ENCODE assay signal across 8 mouse cellular contexts in genomic region chr8:83914860-83915259, GRCm38 (mm10). TPM values are rescaled to one million over a fixed set of nuclear protein-coding genes. Genes with fewer than 3 reads are reported as not detected.
A peak's percentile ranks its signal among the peaks of the same experiment; 100 is the strongest.
DNase-seq lines count a peak whose midpoint lies in the region; ATAC-seq and TF ChIP-seq lines count a peak whose summit lies in the region.

No protein-coding gene starts in this region.

- WGBS in cerebellum, adult 2 months = 17% methylated on average over 5 of the region's 5 CpGs
- WGBS in intestine, embryonic 15.5 days = 47% methylated on average over 5 of the region's 5 CpGs
- WGBS in intestine, embryonic 16.5 days = 44% methylated on average over 5 of the region's 5 CpGs
- WGBS in midbrain, postnatal 0 days = 57% methylated on average over 5 of the region's 5 CpGs
- WGBS in midbrain, embryonic 11.5 days = 68% methylated on average over 5 of the region's 5 CpGs

- no peaks in the 10 kb centered on the region for H3K27me3 ChIP-seq in cerebellum, adult 2 months (ENCODE audit: control insufficient read depth, insufficient read depth, low read length)
- H3K27me3 ChIP-seq in intestine, embryonic 15.5 days (replicated peaks) = no peaks in the 10 kb centered on the region
- no peaks in the 10 kb centered on the region for H3K27me3 ChIP-seq in intestine, embryonic 16.5 days (replicated peaks; ENCODE audit: control insufficient read depth, insufficient read depth, low read length)
- H3K27me3 ChIP-seq in midbrain, postnatal 0 days (ENCODE audit: insufficient read depth, low read length) = no peaks in the 10 kb centered on the region
- H3K27me3 ChIP-seq in midbrain, embryonic 11.5 days (ENCODE audit: control insufficient read depth, insufficient read depth, low read length) = no peaks in the 10 kb centered on the region

- peak; percentile 13; the same call in 1 of the 2 replicates for ATAC-seq in intestine, embryonic 15.5 days
- ATAC-seq in intestine, embryonic 16.5 days = no peak
- ATAC-seq in midbrain, postnatal 0 days (ENCODE audit: low FRiP score) = 0 out of 2 replicates have a peak, but pooled peaks have one; percentile 2
- ATAC-seq in midbrain, embryonic 11.5 days (ENCODE audit: low FRiP score) = no peak

- TF ChIP-seq CTCF in cerebellum, adult 2 months (IDR thresholded peaks at IDR 0.05; ENCODE audit: borderline replicate concordance, insufficient read depth, low read depth, low read length) = no peak
- TF ChIP-seq CTCF in midbrain, postnatal 0 days (IDR thresholded peaks at IDR 0.05) = no peak

- peak overlapping the region; percentile 97 for H3K27ac ChIP-seq in cerebellum, adult 2 months (ENCODE audit: insufficient read depth, low read length)
- H3K27ac ChIP-seq in intestine, embryonic 15.5 days = no peak overlapping the region
- H3K27ac ChIP-seq in intestine, embryonic 16.5 days (ENCODE audit: low read length) = no peak overlapping the region
- no peak overlapping the region for H3K27ac ChIP-seq in midbrain, postnatal 0 days (ENCODE audit: low read depth, low read length)
- H3K27ac ChIP-seq in midbrain, embryonic 11.5 days (ENCODE audit: low read depth, low read length) = no peak overlapping the region

- H3K4me3 ChIP-seq in cerebellum, adult 2 months (replicated peaks; ENCODE audit: insufficient read depth, low read depth, low read length) = peak overlapping the region; percentile 15
- H3K4me3 ChIP-seq in intestine, embryonic 15.5 days (replicated peaks) = no peak overlapping the region
- no peak overlapping the region for H3K4me3 ChIP-seq in intestine, embryonic 16.5 days (ENCODE audit: low read length)
- H3K4me3 ChIP-seq in midbrain, postnatal 0 days (ENCODE audit: low read depth, low read length) = no peak overlapping the region
- H3K4me3 ChIP-seq in midbrain, embryonic 11.5 days (ENCODE audit: low read depth, low read length) = no peak overlapping the region

- no peak overlapping the region for H3K4me2 ChIP-seq in intestine, embryonic 15.5 days (replicated peaks)
- no peak overlapping the region for H3K4me2 ChIP-seq in intestine, embryonic 16.5 days (ENCODE audit: low read depth, low read length)
- no peak overlapping the region for H3K4me2 ChIP-seq in midbrain, postnatal 0 days (ENCODE audit: low read depth, low read length, poor library complexity, severe bottlenecking)
- H3K4me2 ChIP-seq in midbrain, embryonic 11.5 days = no peak overlapping the region

- peaks cover 65% of the 10 kb centered on the region for H3K4me1 ChIP-seq in cerebellum, adult 2 months (ENCODE audit: control insufficient read depth, insufficient read depth, low read length)
- peaks cover 8% of the 10 kb centered on the region for H3K4me1 ChIP-seq in intestine, embryonic 15.5 days (replicated peaks)
- H3K4me1 ChIP-seq in intestine, embryonic 16.5 days (ENCODE audit: control insufficient read depth, insufficient read depth, low read length) = peaks cover 9% of the 10 kb centered on the region
- H3K4me1 ChIP-seq in midbrain, postnatal 0 days (ENCODE audit: insufficient read depth, low read length) = no peaks in the 10 kb centered on the region
- H3K4me1 ChIP-seq in midbrain, embryonic 11.5 days (ENCODE audit: control insufficient read depth, insufficient read depth, low read length) = no peaks in the 10 kb centered on the region

- DNase-seq in cerebellum, adult 2 months = peak; percentile 46 to 54
- DNase-seq in cerebellum, postnatal 4 days (ENCODE audit: low spot score in 2 of 2) = no peak
- no peak for DNase-seq in midbrain, postnatal 0 days (ENCODE audit: low spot score)
- DNase-seq in midbrain, embryonic 11.5 days (ENCODE audit: low spot score, missing footprints) = no peak
- DNase-seq in lung, postnatal 4 days = peak; percentile 38 to 50
- DNase-seq in testis, postnatal 14 days (ENCODE audit: low spot score) = no peak

- no peak overlapping the region for H3K9ac ChIP-seq in intestine, embryonic 15.5 days
- H3K9ac ChIP-seq in intestine, embryonic 16.5 days (ENCODE audit: low read depth, low read length) = no peak overlapping the region
- no peak overlapping the region for H3K9ac ChIP-seq in midbrain, postnatal 0 days (replicated peaks; ENCODE audit: low read length, poor library complexity, severe bottlenecking)
- no peak overlapping the region for H3K9ac ChIP-seq in midbrain, embryonic 11.5 days (ENCODE audit: low read length)

- no peak for TF ChIP-seq POLR2A in cerebellum, adult 2 months (IDR thresholded peaks at IDR 0.05; ENCODE audit: borderline replicate concordance, insufficient read depth, low read length)

- no peaks in the 10 kb centered on the region for H3K9me3 ChIP-seq in intestine, embryonic 15.5 days
- no peaks in the 10 kb centered on the region for H3K9me3 ChIP-seq in intestine, embryonic 16.5 days (ENCODE audit: control insufficient read depth, low read length)
- H3K9me3 ChIP-seq in midbrain, postnatal 0 days (ENCODE audit: low read length) = no peaks in the 10 kb centered on the region
- H3K9me3 ChIP-seq in midbrain, embryonic 11.5 days (ENCODE audit: control insufficient read depth, low read length) = no peaks in the 10 kb centered on the region

- H3K36me3 ChIP-seq in intestine, embryonic 15.5 days = no peaks in the 10 kb centered on the region
- 0 out of 2 replicates have a peak, but pooled peaks cover 2% of the 10 kb centered on the region for H3K36me3 ChIP-seq in intestine, embryonic 16.5 days (ENCODE audit: control insufficient read depth, insufficient read depth, low read length)
- H3K36me3 ChIP-seq in midbrain, postnatal 0 days (ENCODE audit: insufficient read depth, low read length) = peaks cover 13% of the 10 kb centered on the region
- no peaks in the 10 kb centered on the region for H3K36me3 ChIP-seq in midbrain, embryonic 11.5 days (ENCODE audit: control insufficient read depth, insufficient read depth, low read length)

RNA-seq across cellular contexts. Expression of gene Adgrl1, which starts 15.0 kb away (rescaled TPM):
- 164 and 184 TPM in 2 replicates for polyA plus RNA-seq in cerebellum, adult 2 months (2012; rRNA removed)
- polyA plus RNA-seq in intestine, embryonic 15.5 days (2015; fragmentation: Nextera tagmentation; extraction: Ambion mirVana) = 11.0 and 13.4 TPM in 2 replicates
- polyA plus RNA-seq in intestine, embryonic 16.5 days (2015; fragmentation: Nextera tagmentation; extraction: Ambion mirVana) = 7.9 and 8.1 TPM in 2 replicates
- 394 and 593 TPM in 2 replicates for total RNA-seq in midbrain, postnatal 0 days (2014; rRNA removed)
- polyA plus RNA-seq in midbrain, postnatal 0 days (2015; fragmentation: Nextera tagmentation; extraction: Ambion mirVana) = 55.5 and 55.9 TPM in 2 replicates
- 13.7 and 16.4 TPM in 2 replicates for polyA plus RNA-seq in midbrain, embryonic 11.5 days (2014; fragmentation: Nextera tagmentation; extraction: Ambion mirVana)

RNA-seq across cellular contexts. Expression of gene Gm10644, which starts 40.1 kb away (rescaled TPM):
- 0.56 and 0.74 TPM in 2 replicates for polyA plus RNA-seq in cerebellum, adult 2 months (2012; rRNA removed)
- polyA plus RNA-seq in intestine, embryonic 15.5 days (2015; fragmentation: Nextera tagmentation; extraction: Ambion mirVana) = 0.44 and 0.47 TPM in 2 replicates
- polyA plus RNA-seq in intestine, embryonic 16.5 days (2015; fragmentation: Nextera tagmentation; extraction: Ambion mirVana) = 0.39 TPM in 2 replicates
- total RNA-seq in midbrain, postnatal 0 days (2014; rRNA removed) = 0.47 and 0.60 TPM in 2 replicates
- polyA plus RNA-seq in midbrain, postnatal 0 days (2015; fragmentation: Nextera tagmentation; extraction: Ambion mirVana) = 0.36 and 0.39 TPM in 2 replicates
- 0.61 and 0.81 TPM in 2 replicates for polyA plus RNA-seq in midbrain, embryonic 11.5 days (2014; fragmentation: Nextera tagmentation; extraction: Ambion mirVana)

RNA-seq across cellular contexts. Expression of gene Asf1b, which starts 40.4 kb away (rescaled TPM):
- 2.0 and 2.5 TPM in 2 replicates for polyA plus RNA-seq in cerebellum, adult 2 months (2012; rRNA removed)
- 57.8 and 60.9 TPM in 2 replicates for polyA plus RNA-seq in intestine, embryonic 15.5 days (2015; fragmentation: Nextera tagmentation; extraction: Ambion mirVana)
- polyA plus RNA-seq in intestine, embryonic 16.5 days (2015; fragmentation: Nextera tagmentation; extraction: Ambion mirVana) = 50.4 and 61.7 TPM in 2 replicates
- total RNA-seq in midbrain, postnatal 0 days (2014; rRNA removed) = 3.9 and 20.4 TPM in 2 replicates
- polyA plus RNA-seq in midbrain, postnatal 0 days (2015; fragmentation: Nextera tagmentation; extraction: Ambion mirVana) = 3.8 and 4.3 TPM in 2 replicates
- polyA plus RNA-seq in midbrain, embryonic 11.5 days (2014; fragmentation: Nextera tagmentation; extraction: Ambion mirVana) = 92.5 and 96.5 TPM in 2 replicates

RNA-seq across cellular contexts. Expression of gene Prkaca, which starts 57.9 kb away (rescaled TPM):
- 235 and 256 TPM in 2 replicates for polyA plus RNA-seq in cerebellum, adult 2 months (2012; rRNA removed)
- polyA plus RNA-seq in intestine, embryonic 15.5 days (2015; fragmentation: Nextera tagmentation; extraction: Ambion mirVana) = 115 and 121 TPM in 2 replicates
- polyA plus RNA-seq in intestine, embryonic 16.5 days (2015; fragmentation: Nextera tagmentation; extraction: Ambion mirVana) = 24.6 and 77.1 TPM in 2 replicates
- total RNA-seq in midbrain, postnatal 0 days (2014; rRNA removed) = 190 and 218 TPM in 2 replicates
- polyA plus RNA-seq in midbrain, postnatal 0 days (2015; fragmentation: Nextera tagmentation; extraction: Ambion mirVana) = 253 and 259 TPM in 2 replicates
- 139 and 156 TPM in 2 replicates for polyA plus RNA-seq in midbrain, embryonic 11.5 days (2014; fragmentation: Nextera tagmentation; extraction: Ambion mirVana)

Comparison
In these comparisons a context has a peak if more than half of its experiments do, and no peak if none do; other contexts are left out.
1. DNase-seq: peak in cerebellum, adult 2 months (2 of 2) and lung, postnatal 4 days (2 of 2); none in cerebellum, postnatal 4 days (0 of 2), midbrain, postnatal 0 days (single experiment), midbrain, embryonic 11.5 days (single experiment) and testis, postnatal 14 days (single experiment).
2. ATAC-seq: peak in intestine, embryonic 15.5 days (single experiment) and midbrain, postnatal 0 days (single experiment); none in intestine, embryonic 16.5 days (single experiment) and midbrain, embryonic 11.5 days (single experiment).